ENCODE assay signal across 10 mouse cellular contexts in genomic region chr10:64861439-64861838, GRCm38 (mm10).
A peak's percentile ranks its signal among the peaks of the same experiment; 100 is the strongest.
DNase-seq lines count a peak whose midpoint lies in the region; ATAC-seq and TF ChIP-seq lines count a peak whose summit lies in the region.
"Had no signal": no experiment of that assay in that cellular context is flagged by ENCODE, and none has a peak within 500 bp of the region (broad histone marks: within the 10 kb centered on the region; RNA-seq: fewer than 3 reads in every experiment).

No protein-coding gene starts in this region.

- ATAC-seq in heart, embryonic 11.5 days (replicated peaks; ENCODE audit: insufficient number of reproducible peaks, low FRiP score, low TSS enrichment): no peak

- H3K36me3 ChIP-seq in heart, adult 2 months (ENCODE audit: control insufficient read depth, insufficient read depth, low read length): no peaks in the 10 kb centered on the region
- H3K36me3 ChIP-seq in heart, embryonic 11.5 days (ENCODE audit: control insufficient read depth, insufficient read depth, low read length): no peaks in the 10 kb centered on the region
- H3K36me3 ChIP-seq: neural tube, embryonic 12.5 days had no signal

- no peak overlapping the region for H3K4me2 ChIP-seq in heart, embryonic 11.5 days
- H3K4me2 ChIP-seq: hindbrain, embryonic 14.5 days; neural tube, embryonic 12.5 days had no signal

- TF ChIP-seq EP300 in heart, adult 2 months (IDR thresholded peaks at IDR 0.05; ENCODE audit: insufficient read depth, low read depth, low read length): no peak

- H3K79me2 ChIP-seq in heart, adult 2 months (replicated peaks; ENCODE audit: control insufficient read depth, insufficient read depth, low read length): no peaks in the 10 kb centered on the region

- H3K27me3 ChIP-seq in heart, adult 2 months (ENCODE audit: control insufficient read depth, insufficient read depth, low read length): no peaks in the 10 kb centered on the region
- H3K27me3 ChIP-seq in heart, embryonic 11.5 days (ENCODE audit: control insufficient read depth, insufficient read depth, low read length): no peaks in the 10 kb centered on the region
- H3K27me3 ChIP-seq: neural tube, embryonic 12.5 days had no signal

- TF ChIP-seq POLR2A in heart, adult 2 months (IDR thresholded peaks at IDR 0.05; ENCODE audit: insufficient read depth, low read depth, low read length): no peak

- intact Hi-C loops in heart, adult 2 months (cut with DNase I): no loop called here
- intact Hi-C loops in heart, postnatal 25 days (cut with DNase I): no loop called here

- no peak for DNase-seq in heart, adult 2 months
- peak; percentile 1 for DNase-seq in right cerebral cortex, adult 18-20 months
- no peak for DNase-seq in right cerebral cortex, adult 2 months (ENCODE audit: low spot score in 2 of 2)
- DNase-seq in cerebellum, adult 11-12 months: peak; percentile 6
- DNase-seq in mesoderm, embryonic 11.5 days (ENCODE audit: low read depth, low spot score): peak; percentile 6
- no peak for DNase-seq in liver
- DNase-seq in heart, postnatal 25 days (ENCODE audit: low spot score): no peak

- no peak overlapping the region for H3K27ac ChIP-seq in heart, adult 2 months
- no peak overlapping the region for H3K27ac ChIP-seq in heart, embryonic 11.5 days (ENCODE audit: low read depth, low read length)
- H3K27ac ChIP-seq: hindbrain, embryonic 14.5 days; neural tube, embryonic 12.5 days had no signal

- peak; percentile 21 for TF ChIP-seq CTCF in heart, adult 2 months (IDR thresholded peaks at IDR 0.05)

- H3K4me1 ChIP-seq in heart, adult 2 months (ENCODE audit: control insufficient read depth, insufficient read depth, low read length): no peaks in the 10 kb centered on the region
- no peaks in the 10 kb centered on the region for H3K4me1 ChIP-seq in heart, embryonic 11.5 days (ENCODE audit: control insufficient read depth, insufficient read depth, low read length)
- H3K4me1 ChIP-seq: neural tube, embryonic 12.5 days had no signal

- H3K9me3 ChIP-seq in heart, embryonic 11.5 days (replicated peaks; ENCODE audit: control insufficient read depth, low read length): no peaks in the 10 kb centered on the region
- H3K9me3 ChIP-seq: neural tube, embryonic 12.5 days had no signal

- 84% methylated on average over 2 of the region's 2 CpGs for WGBS in heart, adult 2 months
- WGBS in heart, embryonic 11.5 days (ENCODE audit: insufficient replicate concordance): 71% methylated on average over 2 of the region's 2 CpGs

- H3K4me3 ChIP-seq in heart, adult 2 months: no peak overlapping the region
- no peak overlapping the region for H3K4me3 ChIP-seq in heart, embryonic 11.5 days (ENCODE audit: low read depth, low read length)
- H3K4me3 ChIP-seq: neural tube, embryonic 12.5 days had no signal

- H3K9ac ChIP-seq in heart, adult 2 months (ENCODE audit: low read depth, low read length): no peak overlapping the region
- H3K9ac ChIP-seq in heart, embryonic 11.5 days (ENCODE audit: low read depth, low read length): no peak overlapping the region
- H3K9ac ChIP-seq: hindbrain, embryonic 14.5 days; neural tube, embryonic 12.5 days had no signal

Comparison
In these comparisons a context has a peak if more than half of its experiments do, and no peak if none do; other contexts are left out.
1. DNase-seq: peak in right cerebral cortex, adult 18-20 months (single experiment), cerebellum, adult 11-12 months (single experiment) and mesoderm, embryonic 11.5 days (single experiment); none in heart, adult 2 months (0 of 2), right cerebral cortex, adult 2 months (0 of 2), liver (single experiment) and heart, postnatal 25 days (single experiment).